Mouse (Mus musculus): ENCODE measurements around the gene Nrm. TPM values are rescaled to one million over a fixed set of nuclear protein-coding genes. Genes with fewer than 3 reads are reported as not detected.

Gene Nrm
- total RNA-seq, 2 experiments from 2014 or later, result 0.68 to 1.5 TPM

- peak; percentile 41 for DNase-seq (ENCODE audit: low spot score)
Measured at GRCm38 (mm10) chr17:35866911-35867890, 6.1 kb downstream of the Nrm start.

GRCm38 (mm10) chr17:35868165-35868820 is 7.2 kb downstream of the Nrm start:
- no peak for DNase-seq (ENCODE audit: low spot score)

- no peak for DNase-seq (ENCODE audit: low spot score)
Measured at GRCm38 (mm10) chr17:35868961-35869345, 7.8 kb downstream of the Nrm start.

GRCm38 (mm10) chr17:35869346-35870067 is 8.4 kb downstream of the Nrm start:
- DNase-seq (ENCODE audit: low spot score), result peak; percentile 36

- DNase-seq (ENCODE audit: low spot score), result peak; percentile 44
Measured at GRCm38 (mm10) chr17:35870151-35870883, 9.2 kb downstream of the Nrm start.

- no peak for DNase-seq (ENCODE audit: low spot score)
Measured at GRCm38 (mm10) chr17:35870884-35871696, 10.0 kb downstream of the Nrm start.

- peak; percentile 89 for DNase-seq (ENCODE audit: low spot score)
Measured at GRCm38 (mm10) chr17:35873774-35874519, 12.8 kb downstream of the Nrm start.

GRCm38 (mm10) chr17:35874721-35875120 is 13.6 kb downstream of the Nrm start:
- no peak for DNase-seq (ENCODE audit: low spot score)

- DNase-seq (ENCODE audit: low spot score), result peak; percentile 96
Measured at GRCm38 (mm10) chr17:35879245-35880057, 18.3 kb downstream of the Nrm start, which contains the start of gene Dhx16. Gene Dhx16 (plus strand): TSS chr17:35879819.

- no peak for DNase-seq (ENCODE audit: low spot score)
Measured at GRCm38 (mm10) chr17:35882924-35883323, 21.8 kb downstream of the Nrm start.

- no peak for DNase-seq (ENCODE audit: low spot score)
Measured at GRCm38 (mm10) chr17:35883777-35884176, 22.7 kb downstream of the Nrm start.

GRCm38 (mm10) chr17:35887725-35888124 is 26.6 kb downstream of the Nrm start:
- DNase-seq (ENCODE audit: low spot score), result no peak

GRCm38 (mm10) chr17:35896781-35897643 is 35.9 kb downstream of the Nrm start, which contains the start of gene 2310061I04Rik:
Gene 2310061I04Rik (minus strand): TSS chr17:35897431.
- peak; percentile 90 for DNase-seq (ENCODE audit: low spot score)

GRCm38 (mm10) chr17:35897644-35898573 is 36.8 kb downstream of the Nrm start:
- no peak for DNase-seq (ENCODE audit: low spot score)

GRCm38 (mm10) chr17:35900636-35901035 is 39.5 kb downstream of the Nrm start:
- no peak for DNase-seq (ENCODE audit: low spot score)

GRCm38 (mm10) chr17:35903343-35903991 is 42.3 kb downstream of the Nrm start:
- DNase-seq (ENCODE audit: low spot score), result no peak

All from gastrocnemius, adult 18-20 months (tissue).